Mouse (Mus musculus): ENCODE results near the gene Ifi35. TPM values are rescaled to one million over a fixed set of nuclear protein-coding genes. Genes with fewer than 3 reads are reported as not detected.

Gene Ifi35
- total RNA-seq, 2 experiments from 2014 or later: 2.4 to 3.5 TPM

DNA sequence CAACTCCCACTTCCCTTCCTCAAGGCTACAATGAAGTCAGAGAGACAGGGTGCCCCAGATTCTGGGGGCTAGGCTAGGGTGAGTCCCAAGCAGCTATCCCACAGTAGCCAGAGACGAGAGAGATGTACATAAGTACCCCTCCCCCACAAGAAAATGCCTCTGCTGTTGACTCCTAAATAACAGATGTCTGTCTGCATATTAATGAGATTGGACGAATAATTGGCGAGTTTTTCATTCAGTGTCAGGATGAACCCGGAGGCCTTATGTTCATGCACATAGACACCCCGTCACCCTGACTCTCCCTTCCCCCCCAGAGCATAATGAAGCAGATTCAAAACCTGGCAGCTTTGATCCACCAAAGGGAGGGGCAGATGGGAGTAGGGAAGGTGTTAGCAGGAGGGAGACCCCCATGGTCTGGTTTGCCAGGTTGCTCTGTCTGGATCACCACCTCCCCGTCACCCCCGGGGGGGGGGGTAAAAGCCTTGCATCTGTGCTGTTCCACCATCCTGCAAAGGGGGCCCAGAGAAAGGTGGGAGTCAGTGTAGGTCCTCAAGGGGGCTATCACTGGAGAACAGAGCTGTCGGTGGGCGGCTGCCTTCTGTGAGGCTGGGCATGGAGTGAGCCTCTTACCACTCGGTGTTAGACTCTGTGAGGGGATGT is 29.5 kb downstream of the Ifi35 start:
- Histone ChIP-seq H3K4me3 (no peak overlapping the region), H3K27ac (peak overlapping the region; percentile 69; the same call in 1 of the 2 replicates)
- DNase-seq (ENCODE audit: low spot score in 2 of 2): no peak
- no peak for TF ChIP-seq CTCF (conservative IDR thresholded peaks at IDR 0.05)

DNA sequence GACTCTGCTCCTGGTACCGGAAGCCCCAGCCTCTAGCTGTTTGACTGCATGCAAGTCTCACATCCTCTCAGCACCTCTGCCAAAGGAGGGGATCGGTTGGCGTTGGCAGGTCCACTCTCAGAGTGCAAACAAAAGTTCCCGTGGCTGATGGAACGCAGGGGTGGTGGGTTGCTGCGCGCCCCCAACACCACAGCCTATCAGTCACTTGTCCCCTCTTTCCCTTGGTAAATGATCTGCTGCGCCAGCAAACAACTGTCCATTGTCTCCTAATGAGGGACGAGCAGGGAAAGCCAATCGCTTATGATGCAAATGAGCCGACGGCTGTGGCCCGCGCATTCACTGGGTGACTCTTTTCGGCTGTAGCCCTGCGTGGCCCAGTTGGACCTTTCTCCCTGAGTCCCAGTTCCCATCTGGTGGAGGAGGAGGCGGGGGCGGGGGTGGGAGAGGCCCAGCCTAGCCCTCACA is 31.0 kb downstream of the Ifi35 start:
- Histone ChIP-seq H3K4me3 (peak overlapping the region; percentile 21; the same call in 1 of the 2 replicates), H3K27ac (peak overlapping the region; percentile 69)
- TF ChIP-seq CTCF (conservative IDR thresholded peaks at IDR 0.05): no peak
- DNase-seq (ENCODE audit: low spot score in 2 of 2): peak in 1 of 2 experiments; percentile 65

DNA sequence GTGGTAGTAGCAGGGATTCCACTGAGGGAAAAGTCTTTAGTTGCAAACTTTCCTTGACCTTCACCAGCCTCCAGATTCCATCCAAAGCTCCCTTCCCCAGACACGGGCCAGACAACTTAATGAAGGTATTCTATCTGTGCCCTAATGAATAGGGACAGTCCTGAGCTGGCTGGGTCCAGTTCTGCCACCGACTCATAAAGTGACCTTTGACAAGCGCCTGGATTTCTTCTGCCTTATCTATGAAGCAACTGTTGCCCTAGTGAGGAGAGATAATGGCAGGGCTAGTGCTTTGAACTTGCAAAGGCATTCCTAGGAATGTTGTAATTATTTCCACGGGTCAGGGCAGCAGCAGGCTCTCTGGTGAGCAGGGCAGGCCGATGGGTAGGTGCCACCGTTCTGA is 32.7 kb downstream of the Ifi35 start:
- Histone ChIP-seq H3K27ac (no peak overlapping the region), H3K4me3 (no peak overlapping the region)
- DNase-seq (ENCODE audit: low spot score in 2 of 2): no peak
- TF ChIP-seq CTCF (conservative IDR thresholded peaks at IDR 0.05): no peak

DNA sequence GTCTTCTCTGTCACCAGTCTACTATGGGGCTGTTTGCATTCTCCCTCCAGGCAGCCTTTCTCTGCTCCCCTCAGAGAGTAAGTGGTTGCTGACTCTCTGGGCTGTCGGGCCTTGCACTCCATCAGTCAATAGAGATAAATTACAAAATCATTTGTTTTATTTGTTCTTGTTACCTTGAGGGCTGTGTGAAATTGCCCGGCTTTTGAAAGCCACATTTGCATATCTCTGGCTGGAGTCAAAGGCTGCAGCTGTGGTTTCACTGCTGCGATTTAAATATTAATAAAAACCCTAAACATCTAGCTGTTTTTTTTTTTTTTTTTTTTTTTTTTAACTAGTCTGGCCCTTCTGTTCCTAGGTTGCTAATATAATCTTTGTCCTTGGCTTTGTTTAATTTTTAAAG is 35.6 kb downstream of the Ifi35 start:
- TF ChIP-seq CTCF (conservative IDR thresholded peaks at IDR 0.05): no peak
- H3K27ac ChIP-seq: no peak overlapping the region
- H3K4me3 ChIP-seq: no peak overlapping the region
- DNase-seq (ENCODE audit: low spot score in 2 of 2): no peak

DNA sequence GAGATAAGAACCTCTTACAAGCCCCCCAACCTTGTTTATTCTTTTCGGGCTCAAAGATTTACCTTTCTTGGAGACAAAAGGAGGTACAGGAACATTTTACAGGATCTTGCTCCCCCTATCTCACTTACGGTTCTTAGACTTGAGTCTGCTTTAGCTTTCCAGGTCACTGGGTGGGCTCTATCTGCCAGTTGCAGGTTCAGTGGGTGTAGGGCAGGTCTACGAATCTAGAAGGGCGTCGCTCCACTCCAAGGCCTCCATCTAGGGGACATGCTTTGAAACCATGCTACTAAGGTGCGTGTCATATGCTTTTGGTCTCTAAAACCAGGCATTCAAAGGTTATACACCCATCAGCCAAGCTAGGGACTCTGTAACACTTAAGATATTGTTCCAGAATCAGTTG is 36.0 kb downstream of the Ifi35 start:
- H3K27ac ChIP-seq: no peak overlapping the region
- DNase-seq (ENCODE audit: low spot score in 2 of 2): no peak
- H3K4me3 ChIP-seq: no peak overlapping the region
- no peak for TF ChIP-seq CTCF (conservative IDR thresholded peaks at IDR 0.05)

DNA sequence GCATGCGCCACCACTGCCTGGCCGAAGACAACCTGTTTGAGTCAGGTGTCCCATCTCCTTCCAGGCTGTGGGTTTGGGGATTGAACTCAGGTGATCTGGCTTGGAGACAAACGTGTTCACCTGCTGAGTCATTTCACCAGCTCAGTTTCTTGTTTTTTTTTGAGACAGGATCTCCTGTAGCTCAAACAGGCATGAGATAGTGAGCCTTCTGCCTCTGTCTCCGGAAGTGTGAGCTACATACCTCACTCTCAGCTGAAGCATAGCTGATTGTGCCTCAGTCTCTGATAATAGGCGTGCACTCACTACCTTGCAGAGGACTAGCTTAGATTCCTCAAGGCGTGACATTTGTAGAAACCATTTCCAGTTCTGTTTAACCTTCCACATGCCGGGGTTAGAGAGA is 36.6 kb downstream of the Ifi35 start:
- no peak for TF ChIP-seq CTCF (conservative IDR thresholded peaks at IDR 0.05)
- no peak overlapping the region for H3K4me3 ChIP-seq
- H3K27ac ChIP-seq: no peak overlapping the region
- DNase-seq (ENCODE audit: low spot score in 2 of 2): no peak

DNA sequence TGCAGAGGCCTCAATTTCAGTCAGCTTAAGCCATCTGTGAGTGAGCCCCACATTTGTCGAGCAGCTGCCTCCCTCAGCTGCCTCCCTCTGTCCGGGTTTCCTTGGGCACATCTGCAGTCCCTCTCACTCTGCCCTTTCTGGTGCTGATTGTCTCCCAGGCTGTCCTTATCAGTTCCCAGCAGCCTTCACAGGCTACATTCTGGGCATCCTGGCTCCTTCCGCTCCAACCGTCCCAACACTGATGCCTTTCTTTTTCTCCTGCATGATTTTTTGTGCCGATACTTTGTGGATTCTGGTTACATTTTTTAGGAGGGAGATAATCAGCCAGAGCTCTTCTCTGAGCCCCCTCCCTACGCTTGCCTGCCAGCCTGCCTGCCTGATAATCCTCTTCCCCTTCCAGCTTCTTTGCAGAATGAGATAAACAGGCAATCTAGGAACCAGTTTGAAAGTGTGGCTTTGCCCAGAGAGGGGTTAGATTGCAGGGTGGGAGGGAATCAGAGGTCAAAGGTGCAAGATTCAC is 37.4 kb downstream of the Ifi35 start:
- no peak overlapping the region for H3K27ac ChIP-seq
- H3K4me3 ChIP-seq: no peak overlapping the region
- DNase-seq (ENCODE audit: low spot score in 2 of 2): no peak
- TF ChIP-seq CTCF (conservative IDR thresholded peaks at IDR 0.05): no peak

DNA sequence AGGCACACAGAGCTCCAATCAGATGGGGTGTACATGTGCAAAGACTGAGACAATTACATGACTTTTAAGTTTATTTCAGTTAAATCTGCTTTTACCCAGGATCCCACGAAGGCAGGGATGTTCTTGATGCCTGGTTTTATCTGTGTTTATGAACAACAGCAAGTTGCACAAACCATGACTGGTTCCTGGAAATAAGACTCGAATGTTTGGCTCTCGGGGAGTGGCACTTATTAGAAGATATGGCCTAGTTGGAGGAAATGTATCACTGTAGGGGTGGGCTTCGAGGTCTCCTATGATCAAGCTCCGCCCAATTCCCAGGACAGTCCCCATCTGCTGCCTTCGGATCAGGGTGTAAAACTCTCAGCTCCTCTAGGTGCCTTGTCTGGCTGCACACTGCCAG is 37.9 kb downstream of the Ifi35 start:
- DNase-seq (ENCODE audit: low spot score in 2 of 2): no peak
- H3K4me3 ChIP-seq: no peak overlapping the region
- TF ChIP-seq CTCF (conservative IDR thresholded peaks at IDR 0.05): no peak
- no peak overlapping the region for H3K27ac ChIP-seq

DNA sequence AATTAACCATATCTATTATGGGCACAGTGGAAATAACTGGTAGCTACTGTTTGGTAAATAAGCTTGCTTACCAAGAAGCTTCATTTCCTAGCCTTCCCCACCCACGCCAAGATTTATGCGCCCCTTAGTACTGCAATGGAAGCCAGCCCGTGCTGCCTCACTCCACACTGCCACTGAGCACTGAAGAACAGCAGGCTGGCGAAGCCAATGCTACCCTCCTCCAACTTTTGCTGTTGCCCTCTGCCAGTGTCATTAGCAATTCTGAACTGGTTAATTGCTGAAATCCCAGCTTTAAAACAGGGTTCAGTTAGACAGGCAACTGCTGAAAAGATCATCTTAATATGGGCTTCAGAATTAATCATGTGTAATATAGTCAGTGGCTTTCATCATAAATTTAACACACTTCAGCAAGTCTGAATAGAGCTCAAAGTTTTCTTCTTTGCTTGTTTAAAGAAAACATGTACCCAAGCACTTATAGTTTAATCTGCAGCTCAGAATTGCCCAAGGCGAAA is 58.1 kb downstream of the Ifi35 start:
- TF ChIP-seq CTCF (conservative IDR thresholded peaks at IDR 0.05): no peak
- DNase-seq (ENCODE audit: low spot score in 2 of 2): peak in 1 of 2 experiments; percentile 29
- peak overlapping the region; percentile 12; the same call in 1 of the 2 replicates for H3K27ac ChIP-seq
- no peak overlapping the region for H3K4me3 ChIP-seq

DNA sequence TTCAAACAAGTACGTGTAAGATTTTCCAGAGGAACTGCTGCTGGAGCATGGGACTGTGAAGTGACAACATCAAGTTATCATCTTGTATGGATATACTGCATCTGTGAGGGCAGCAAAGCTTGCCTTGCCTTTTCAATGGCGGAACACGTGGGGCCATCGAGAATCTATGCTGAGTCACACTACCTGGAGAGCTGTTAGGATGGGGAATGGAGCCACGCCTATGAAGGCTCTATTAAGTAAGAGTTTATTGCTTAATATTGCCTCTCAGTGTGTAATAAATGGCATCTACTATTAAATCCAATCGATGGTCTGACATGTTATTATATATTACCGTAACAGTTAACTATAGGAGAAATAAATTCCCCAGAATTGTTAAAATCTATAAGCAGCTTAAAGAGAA is 58.9 kb downstream of the Ifi35 start:
- DNase-seq (ENCODE audit: low spot score in 2 of 2): no peak
- no peak overlapping the region for H3K27ac ChIP-seq
- no peak overlapping the region for H3K4me3 ChIP-seq
- TF ChIP-seq CTCF (conservative IDR thresholded peaks at IDR 0.05): no peak

Small RNAs within 50 kb of the gene (microRNA-seq; reads per million reads assigned to microRNA genes)
- 0.37 to 0.64 reads per million in 2 experiments for gene Mir6929

Other genes with a start within 250 kb of the Ifi35 start
- gene Ezh1, start 221.9 kb upstream of the Ifi35 start, total RNA-seq (2021): 10 to 100 TPM; 73.6 to 81.8 TPM
- 10 to 100 TPM; 62.2 to 68.0 TPM for gene Ramp2, start 202.4 kb upstream of the Ifi35 start, total RNA-seq (2021)
- 10 to 100 TPM; 68.8 to 69.4 TPM for gene Vps25, start 194.7 kb upstream of the Ifi35 start, total RNA-seq (2021)
- 10 to 100 TPM; 11.3 to 11.4 TPM for gene Wnk4, start 187.8 kb upstream of the Ifi35 start, total RNA-seq (2021)
- under 1 TPM; 0.29 to 0.56 TPM for gene Cntd1, start 169.4 kb upstream of the Ifi35 start, total RNA-seq (2021)
- 100 to 1,000 TPM in 1 of 2 experiments, 10 to 100 TPM in 1; 95.5 to 108 TPM for gene Coa3, start 169.3 kb upstream of the Ifi35 start, total RNA-seq (2021)
- 100 to 1,000 TPM; 219 to 223 TPM for gene Becn1, start 146.1 kb upstream of the Ifi35 start, total RNA-seq (2021)
- gene Psme3, start 132.2 kb upstream of the Ifi35 start, total RNA-seq (2021): 100 to 1,000 TPM; 121 TPM
- 1 to 10 TPM; 6.8 to 7.5 TPM for gene Aoc2, start 123.3 kb upstream of the Ifi35 start, total RNA-seq (2021)
- under 1 TPM; 0.64 to 0.74 TPM for gene Aoc3, start 117.8 kb upstream of the Ifi35 start, total RNA-seq (2021)
- gene G6pc, start 80.8 kb upstream of the Ifi35 start, total RNA-seq (2021): not detected
- gene Aarsd1, start 30.8 kb upstream of the Ifi35 start, total RNA-seq (2021): 10 to 100 TPM; 47.2 to 51.2 TPM
- 1 to 10 TPM; 6.7 to 7.4 TPM for gene Gm27029, start 23.6 kb upstream of the Ifi35 start, total RNA-seq (2021)
- gene Rundc1, start 23.3 kb upstream of the Ifi35 start, total RNA-seq (2021): 10 to 100 TPM; 31.9 to 33.5 TPM
- gene Ptges3l, start 23.1 kb upstream of the Ifi35 start, total RNA-seq (2021): 1 to 10 TPM in 1 of 2 experiments, under 1 TPM in 1; 0.71 to 2.0 TPM
- gene Rpl27, start 6.1 kb upstream of the Ifi35 start, total RNA-seq (2021): 10 to 100 TPM; 31.6 to 32.9 TPM
- 100 to 1,000 TPM; 113 to 122 TPM for gene Rnd2, start 16.6 kb downstream of the Ifi35 start, total RNA-seq (2021)
- 10 to 100 TPM; 25.3 to 27.7 TPM for gene Vat1, start 17.8 kb downstream of the Ifi35 start, total RNA-seq (2021)
- gene Brca1, start 103.5 kb downstream of the Ifi35 start, total RNA-seq (2021): 1 to 10 TPM; 1.3 TPM
- gene Nbr1, start 103.7 kb downstream of the Ifi35 start, total RNA-seq (2021): 100 to 1,000 TPM; 199 to 221 TPM
- gene Tmem106a, start 133.8 kb downstream of the Ifi35 start, total RNA-seq (2021): 1 to 10 TPM; 2.4 to 4.2 TPM
- not detected for gene Gm11634, start 150.8 kb downstream of the Ifi35 start, total RNA-seq (2021)
- 1 to 10 TPM; 8.4 to 10.0 TPM for gene Rdm1, start 178.8 kb downstream of the Ifi35 start, total RNA-seq (2021)
- 10 to 100 TPM; 10.6 to 16.0 TPM for gene Arl4d, start 217.1 kb downstream of the Ifi35 start, total RNA-seq (2021)